Mouse (Mus musculus) right cerebral cortex, postnatal 25 days (tissue): ENCODE data around the gene Fbxo42.

Source experiments
- DNase-seq: peaks from one replicate; pipeline ENCODE4 v3.0.0; 2022

Fbxo42 gene

GRCm38 (mm10) chr4:141147112-141148008 is at the start of gene Fbxo42:
TSS of gene Fbxo42 (plus strand) at chr4:141147913.
- peak; percentile 96 for DNase-seq

DNA sequence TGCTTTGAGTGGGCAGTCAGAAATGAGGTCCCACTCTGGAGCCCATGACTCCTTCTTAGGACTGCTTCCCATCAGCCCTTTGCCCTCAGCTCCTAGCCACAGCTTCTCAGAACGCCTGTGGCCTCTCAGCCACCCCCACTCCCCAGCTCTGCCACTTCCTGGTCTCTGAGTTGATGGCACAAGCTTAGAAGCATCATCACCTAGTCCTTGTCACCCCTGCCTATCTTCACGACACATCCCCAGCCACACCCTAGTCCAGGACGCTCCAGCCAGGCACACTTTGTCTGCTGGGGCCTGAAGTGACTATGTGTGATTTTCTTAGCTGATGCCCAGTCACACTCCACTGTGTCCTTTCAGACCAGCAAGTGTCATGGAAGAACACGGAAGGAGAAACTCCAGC is 48.8 kb upstream of the Fbxo42 start:
- no peak for DNase-seq

DNA sequence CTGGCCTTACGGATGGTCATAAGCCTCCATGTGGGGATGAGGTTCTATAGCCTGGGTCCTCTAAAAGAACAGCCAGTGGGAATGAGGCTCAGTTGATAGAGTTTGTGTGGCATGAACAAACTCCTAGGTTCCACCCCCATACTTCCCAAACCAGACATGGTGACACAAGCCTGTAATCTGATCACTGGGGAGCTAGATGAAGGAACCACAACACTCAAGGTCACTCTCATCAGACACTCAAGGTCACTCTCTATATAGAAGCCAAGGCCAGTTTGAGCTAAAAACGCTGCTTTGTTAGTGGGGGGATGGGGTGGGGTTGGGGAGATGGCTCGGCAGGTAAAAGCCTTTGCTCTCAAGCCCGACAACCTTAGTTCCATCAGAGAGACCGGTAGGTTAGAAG is 47.8 kb upstream of the Fbxo42 start:
- no peak for DNase-seq

GRCm38 (mm10) chr4:141101291-141101690 is 46.4 kb upstream of the Fbxo42 start:
- DNase-seq, result no peak

GRCm38 (mm10) chr4:141101855-141102254 is 45.9 kb upstream of the Fbxo42 start:
- no peak for DNase-seq

DNA sequence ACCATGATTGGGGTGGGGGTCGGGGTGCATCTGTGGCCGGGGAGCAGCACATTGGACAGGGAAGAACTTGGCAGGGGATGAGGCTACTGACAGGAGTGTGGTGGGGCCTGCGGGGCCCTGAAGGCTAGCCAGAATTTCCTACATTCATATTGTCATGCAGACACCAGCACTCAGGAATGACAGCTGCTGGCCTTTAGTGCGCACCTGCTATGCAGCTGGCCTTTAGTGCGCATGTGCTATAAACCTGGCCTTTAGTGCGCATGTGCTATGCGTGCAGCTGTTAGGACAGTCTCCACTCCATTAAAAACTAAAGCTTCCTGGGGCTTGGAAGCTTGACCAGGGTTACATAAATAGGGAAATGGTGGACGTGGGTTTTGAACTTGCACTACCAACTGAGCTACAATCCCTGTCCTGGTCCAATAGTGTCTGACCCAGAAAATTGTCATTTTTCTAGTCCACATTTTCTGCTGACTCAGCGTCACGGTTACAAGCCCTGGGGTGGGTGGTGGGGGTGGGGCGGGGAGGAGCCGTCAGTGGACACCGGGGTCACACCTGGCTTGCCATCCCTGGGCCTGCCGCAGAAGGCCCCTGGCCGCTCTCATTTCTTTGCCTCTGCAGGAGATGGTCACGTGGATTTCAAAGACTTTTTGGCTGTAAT is 41.1 kb upstream of the Fbxo42 start:
- no peak for DNase-seq

- no peak for DNase-seq
These were observed 39.4 kb upstream of the Fbxo42 start for GRCm38 (mm10) chr4:141108196-141108732.

- no peak for DNase-seq
These were observed 33.9 kb upstream of the Fbxo42 start for GRCm38 (mm10) chr4:141113831-141114230.

GRCm38 (mm10) chr4:141114521-141114981 is 33.2 kb upstream of the Fbxo42 start:
- peak; percentile 29 for DNase-seq

GRCm38 (mm10) chr4:141115398-141115797 is 32.3 kb upstream of the Fbxo42 start:
- no peak for DNase-seq

GRCm38 (mm10) chr4:141118691-141119090 is 29.0 kb upstream of the Fbxo42 start:
- no peak for DNase-seq

DNA sequence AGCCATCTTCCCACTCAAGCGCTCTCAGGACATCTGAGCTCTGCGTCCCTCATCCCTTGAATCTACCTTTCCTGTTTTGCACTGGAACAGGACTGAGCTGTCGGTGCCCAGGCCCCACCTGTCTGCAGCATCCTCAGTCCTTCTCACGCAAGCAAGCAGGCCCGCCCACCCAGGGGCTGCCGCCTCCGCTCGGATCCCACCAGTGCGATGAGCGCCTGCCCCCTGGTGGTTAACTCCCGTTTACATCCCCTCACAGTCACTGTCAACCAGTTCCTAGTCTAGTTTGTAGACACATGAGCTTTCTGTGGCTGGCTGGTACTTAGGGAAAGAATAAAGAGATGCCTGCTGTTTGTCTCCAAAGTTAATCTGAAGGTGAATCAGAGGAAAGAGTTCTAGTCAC is 27.0 kb upstream of the Fbxo42 start:
- DNase-seq, result peak; percentile 69

DNA sequence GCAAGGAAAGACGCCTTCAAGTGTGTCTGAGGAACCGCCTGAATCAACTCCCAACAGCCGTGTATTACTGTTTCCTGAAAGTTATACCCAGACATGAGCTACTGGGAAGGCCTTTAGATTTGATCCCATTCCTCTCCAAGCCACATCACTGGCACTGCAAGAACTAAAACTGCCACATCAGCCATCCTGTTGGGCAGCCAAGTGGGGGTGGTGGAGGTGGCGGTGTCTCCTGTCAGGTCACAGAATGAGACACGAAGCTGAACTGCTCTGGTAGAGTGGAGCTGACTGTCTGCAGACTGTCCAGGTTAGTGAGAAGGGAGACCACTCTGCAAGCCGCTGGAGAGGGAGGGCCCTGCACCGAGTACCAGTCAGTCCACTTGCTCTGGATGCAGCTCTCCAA is 25.1 kb upstream of the Fbxo42 start:
- DNase-seq, result no peak

DNA sequence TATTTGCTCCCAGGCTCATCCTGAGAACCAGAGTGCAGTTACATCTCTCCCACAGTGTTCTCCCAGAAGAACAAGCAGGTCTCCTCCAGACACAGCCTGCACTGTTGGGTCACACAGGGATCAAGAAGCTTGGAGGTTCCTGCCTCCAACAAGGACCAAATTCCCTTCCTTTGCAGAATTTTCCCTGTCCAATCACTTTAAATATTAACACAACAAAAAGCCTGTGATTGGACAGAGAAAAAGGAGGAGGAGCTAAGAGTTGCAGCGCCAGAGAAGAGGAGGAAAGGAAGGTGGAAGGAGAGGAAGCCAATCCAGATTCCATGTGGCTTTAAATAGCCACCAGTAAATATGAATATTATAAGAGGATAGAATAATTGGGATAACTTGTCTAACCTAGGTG is 24.6 kb upstream of the Fbxo42 start:
- DNase-seq, result no peak

GRCm38 (mm10) chr4:141129190-141129710 is 18.5 kb upstream of the Fbxo42 start:
- no peak for DNase-seq

- no peak for DNase-seq
These were observed 16.9 kb upstream of the Fbxo42 start for GRCm38 (mm10) chr4:141130704-141131342.

GRCm38 (mm10) chr4:141131531-141132061 is 16.1 kb upstream of the Fbxo42 start:
- DNase-seq, result no peak

GRCm38 (mm10) chr4:141132191-141132590 is 15.5 kb upstream of the Fbxo42 start:
- DNase-seq, result no peak

GRCm38 (mm10) chr4:141133227-141133626 is 14.5 kb upstream of the Fbxo42 start:
- DNase-seq, result no peak

DNA sequence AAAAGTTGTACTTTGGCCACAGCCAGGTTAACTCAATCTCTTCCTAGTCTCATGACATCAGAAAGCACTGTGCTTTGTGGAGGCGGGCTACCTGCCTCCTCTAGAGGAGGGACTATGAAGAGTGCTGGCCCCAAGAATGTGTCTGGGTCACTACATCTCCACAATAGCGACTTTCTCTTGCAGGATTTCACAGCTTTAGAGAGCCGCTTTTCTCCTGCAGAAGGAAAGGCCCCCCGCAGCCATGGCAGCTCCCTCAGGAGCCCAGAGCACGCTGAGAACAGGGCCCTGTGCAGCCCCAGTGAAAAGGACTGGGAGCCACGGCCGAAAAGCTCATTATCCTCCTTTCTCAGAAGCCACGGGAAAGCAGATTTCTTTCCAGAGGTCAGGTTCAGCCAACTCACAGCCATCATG is 13.7 kb upstream of the Fbxo42 start:
- DNase-seq, result no peak

DNA sequence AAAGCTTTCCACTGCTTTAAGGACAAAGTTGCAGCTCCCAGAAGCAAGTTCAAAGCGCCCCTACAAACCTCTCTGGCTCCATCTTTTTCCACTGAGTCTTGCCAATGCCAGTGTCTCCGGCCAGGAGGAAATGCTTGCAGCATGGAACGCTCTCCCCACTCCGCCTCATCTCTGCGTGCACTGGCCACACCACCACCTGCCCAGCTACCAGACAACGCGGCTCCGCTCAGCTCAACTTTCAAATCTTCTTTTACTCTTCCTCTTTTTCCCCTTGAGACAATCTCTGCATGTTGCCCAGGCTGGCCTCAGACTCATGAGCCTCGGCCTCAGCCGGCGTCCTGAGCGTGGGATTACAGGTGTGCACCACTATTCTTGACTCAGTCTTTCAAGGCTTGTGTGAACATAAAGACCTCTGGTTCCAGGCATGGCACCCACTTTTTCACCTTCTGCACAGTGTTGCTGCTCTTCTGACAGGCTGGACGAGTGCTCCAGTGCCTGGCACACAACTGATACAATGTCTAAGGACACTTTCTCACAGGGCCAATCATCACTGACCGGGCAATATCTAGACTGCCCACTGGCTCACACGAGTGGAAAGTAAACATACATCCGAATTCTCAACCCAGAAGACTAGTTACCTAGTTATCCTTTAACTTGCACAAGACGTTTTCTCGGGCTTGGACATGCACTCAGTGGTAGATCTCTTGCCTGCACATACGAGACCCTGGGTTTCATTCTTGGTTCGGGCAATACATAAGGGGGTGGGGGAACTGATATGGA is 12.8 kb upstream of the Fbxo42 start:
- DNase-seq, result no peak

- DNase-seq, result no peak
These were observed 11.6 kb upstream of the Fbxo42 start for GRCm38 (mm10) chr4:141136126-141136525.
